Mouse (Mus musculus): ENCODE measurements around the gene Vamp1.

Vamp1 gene

DNA sequence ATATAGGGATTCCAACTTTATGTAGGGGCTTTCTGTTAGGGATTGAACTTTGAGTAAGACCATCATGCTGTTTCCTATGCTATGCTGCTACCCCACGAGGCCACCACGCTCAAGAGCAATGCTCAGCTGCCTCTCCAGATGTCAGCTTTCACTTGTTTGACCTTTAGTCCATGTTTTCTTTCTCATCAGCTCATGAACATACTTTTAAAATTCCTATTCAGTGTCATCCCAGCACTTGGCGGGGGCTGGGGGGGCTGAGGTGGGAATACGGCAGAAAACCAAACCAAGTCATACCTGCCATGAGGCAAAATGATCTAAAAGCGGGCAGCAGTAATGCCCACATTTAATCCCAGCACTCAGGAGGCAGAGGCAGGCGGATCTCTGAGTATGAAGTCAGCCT, 2.2 kb upstream of the Vamp1 start:
- DNase-seq = no peak

DNA sequence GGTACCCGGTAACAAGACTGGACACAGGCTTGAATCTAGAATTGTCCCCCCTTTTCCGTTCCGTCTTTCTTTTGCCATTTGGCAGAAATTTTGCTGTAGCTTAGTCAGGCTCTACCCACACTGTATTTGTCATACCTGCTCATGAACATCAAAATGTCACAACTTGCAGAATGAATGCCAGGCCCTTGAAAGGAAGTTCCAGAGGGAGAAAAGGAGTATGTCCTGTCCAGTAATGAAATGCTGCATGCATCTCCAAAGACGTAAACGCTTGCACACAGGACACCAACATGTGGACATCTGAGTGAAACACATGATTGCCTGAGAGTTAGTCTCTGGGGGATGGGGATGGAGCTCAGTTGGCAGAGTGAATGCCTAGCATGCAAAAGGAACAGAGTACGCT, 1.6 kb upstream of the Vamp1 start:
- no peak for DNase-seq

DNA sequence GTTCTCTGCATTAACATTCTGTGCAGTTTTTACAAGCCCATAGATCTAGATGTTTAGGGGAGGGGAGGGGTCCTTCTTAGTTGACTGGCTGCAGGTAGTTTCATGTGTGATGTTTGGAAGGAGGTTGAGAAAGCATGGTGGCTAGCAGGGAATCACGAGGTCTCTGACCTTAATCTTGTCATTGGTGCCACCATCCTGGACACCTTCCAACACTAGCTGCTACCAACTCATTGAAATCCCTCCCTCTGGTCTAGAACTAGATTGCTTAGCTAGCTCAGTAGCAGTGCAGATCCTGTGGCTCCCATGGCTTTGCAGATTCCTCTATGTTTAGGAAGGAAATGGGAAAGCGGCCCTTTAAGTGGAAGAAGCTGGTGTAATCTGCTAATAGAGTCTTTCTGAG, 1.5 kb downstream of the Vamp1 start:
- peak; percentile 48 to 51 for DNase-seq

DNA sequence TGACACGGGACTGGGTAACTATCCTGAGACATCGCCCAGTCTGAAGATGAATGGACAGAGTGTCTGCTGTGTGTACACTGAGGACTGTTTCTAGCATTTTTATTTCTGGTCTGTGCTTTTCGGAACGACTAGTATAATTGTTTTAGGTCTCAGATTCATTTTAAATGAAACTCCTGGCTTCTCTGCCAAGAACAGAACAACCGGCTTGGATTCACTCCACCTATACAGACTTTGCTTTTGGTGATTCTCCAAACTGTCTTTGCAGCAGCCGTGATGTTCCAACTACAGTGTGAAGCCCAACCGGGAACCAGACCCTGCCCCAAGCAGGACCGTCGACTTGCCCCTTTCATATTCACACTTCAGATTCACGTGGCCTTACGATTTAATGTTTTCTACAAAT, 2.5 kb downstream of the Vamp1 start:
- peak in 1 of 2 experiments; percentile 35 for DNase-seq

DNA sequence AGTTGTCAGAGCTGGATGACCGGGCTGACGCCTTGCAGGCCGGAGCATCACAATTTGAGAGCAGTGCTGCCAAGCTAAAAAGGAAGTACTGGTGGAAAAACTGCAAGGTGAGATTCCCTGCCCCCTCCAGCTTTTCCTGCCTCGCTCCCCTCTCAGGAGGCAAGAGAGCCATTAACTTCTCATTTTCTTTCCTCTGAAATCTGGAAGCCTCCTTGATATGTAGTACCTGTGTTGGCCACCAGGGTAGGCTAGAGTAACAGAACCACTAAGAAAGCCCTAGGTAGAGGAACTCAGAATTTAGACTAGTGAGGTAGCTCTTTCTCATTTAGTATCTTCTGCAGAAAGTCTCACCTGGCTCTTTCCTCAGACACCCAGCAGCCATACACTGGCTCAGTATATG, 3.6 kb downstream of the Vamp1 start:
- DNase-seq = peak; percentile 64 to 73

DNA sequence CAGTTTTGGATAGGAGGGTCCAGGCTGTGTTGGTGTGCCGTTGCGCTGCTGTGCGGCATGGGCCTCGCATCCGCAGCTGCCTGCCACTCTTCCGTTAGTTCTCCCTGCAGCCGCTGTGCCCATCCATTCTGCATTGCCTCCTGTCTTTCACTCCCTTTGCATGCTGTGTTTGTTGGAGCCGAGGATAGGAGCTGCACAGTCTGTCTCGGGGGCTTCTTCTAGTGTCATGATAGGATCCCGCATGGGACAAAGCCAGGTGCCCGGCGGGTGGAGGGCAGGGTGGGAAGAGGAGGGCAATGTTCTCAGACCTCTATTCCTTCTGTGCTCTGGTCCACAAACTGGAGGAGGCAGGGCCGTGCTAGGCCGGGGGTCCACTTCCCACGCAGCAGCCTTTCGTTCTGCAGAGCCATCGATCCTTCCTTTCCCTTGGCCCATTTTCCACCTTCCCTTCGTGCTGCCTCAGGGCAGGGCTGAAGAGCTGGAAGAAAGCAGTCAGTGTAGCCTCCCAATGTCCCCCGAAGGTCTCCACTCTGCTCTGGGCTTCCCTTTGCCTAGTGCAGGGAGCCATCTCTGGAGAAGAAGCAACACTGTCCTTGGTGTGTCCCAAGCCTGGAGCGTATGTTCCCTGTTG, 5.9 kb downstream of the Vamp1 start:
- DNase-seq = no peak

DNA sequence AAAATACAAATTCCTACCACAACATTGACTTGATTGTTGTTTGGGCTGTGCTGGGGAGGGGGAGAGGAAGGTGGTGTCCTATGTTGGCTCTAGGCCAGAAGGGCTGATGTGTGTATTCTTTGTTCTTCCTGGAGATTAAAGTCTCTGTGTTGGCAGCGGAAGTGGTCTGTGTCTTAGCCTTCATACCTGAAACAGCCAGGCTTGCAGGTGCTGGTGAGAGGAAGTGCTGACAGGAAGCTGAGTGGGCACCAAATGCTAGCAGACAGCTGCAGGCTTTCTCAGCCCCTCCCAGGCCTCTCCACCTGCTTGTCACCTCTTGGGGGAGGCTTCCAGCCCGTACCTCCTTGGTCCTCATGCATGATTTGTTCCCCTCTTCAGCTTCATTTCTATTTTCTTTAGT, 6.8 kb downstream of the Vamp1 start:
- no peak for DNase-seq

DNA sequence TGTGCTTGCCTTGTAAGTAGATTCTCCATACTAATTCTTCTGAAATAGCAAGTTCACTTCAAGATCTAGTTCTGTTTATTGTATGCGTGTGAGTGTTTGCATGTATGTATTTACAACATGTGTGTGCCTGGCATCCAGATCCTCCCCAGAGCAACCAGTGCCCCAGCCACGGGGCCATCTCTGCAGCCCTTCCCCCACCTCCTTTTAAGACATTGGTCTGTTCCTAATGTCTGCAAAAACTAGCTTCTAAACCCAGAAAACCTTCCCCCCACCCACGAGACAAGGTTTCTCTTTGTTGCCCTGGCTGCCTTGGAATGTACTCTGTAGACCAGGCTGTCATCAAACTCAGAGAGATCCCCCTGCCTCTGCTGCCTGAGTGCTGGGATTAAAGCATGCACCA, 7.2 kb downstream of the Vamp1 start:
- no peak for DNase-seq

DNA sequence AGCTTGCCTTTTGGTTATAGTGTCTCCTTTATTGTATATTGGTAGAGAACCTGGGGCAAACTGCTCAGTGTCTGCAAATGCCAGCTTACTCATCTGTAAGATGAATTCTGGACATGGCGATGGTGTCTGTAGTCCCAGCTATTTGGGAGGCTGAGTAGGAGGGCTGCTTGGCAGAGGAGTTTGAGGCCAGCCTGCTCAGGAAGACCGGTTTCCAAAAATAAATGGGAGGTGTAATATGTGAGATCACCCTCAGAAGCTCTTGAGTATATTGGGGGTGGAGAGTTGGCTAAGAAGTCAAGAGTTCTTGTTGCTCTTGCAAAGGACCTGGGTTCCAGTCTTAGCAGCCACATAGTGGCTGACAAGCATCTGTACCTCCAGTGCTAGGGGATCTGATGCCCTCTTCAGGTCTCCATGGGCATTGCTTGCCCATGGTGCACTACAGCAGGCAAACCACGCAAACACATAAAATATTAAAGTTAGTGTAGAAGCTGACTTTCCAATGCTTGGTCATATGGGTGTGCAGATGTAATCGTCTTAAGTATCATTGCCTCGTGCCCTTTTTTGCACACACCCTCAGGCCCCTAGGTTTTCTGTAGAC, 10.3 kb downstream of the Vamp1 start:
- peak; percentile 22 to 35 for DNase-seq

DNA sequence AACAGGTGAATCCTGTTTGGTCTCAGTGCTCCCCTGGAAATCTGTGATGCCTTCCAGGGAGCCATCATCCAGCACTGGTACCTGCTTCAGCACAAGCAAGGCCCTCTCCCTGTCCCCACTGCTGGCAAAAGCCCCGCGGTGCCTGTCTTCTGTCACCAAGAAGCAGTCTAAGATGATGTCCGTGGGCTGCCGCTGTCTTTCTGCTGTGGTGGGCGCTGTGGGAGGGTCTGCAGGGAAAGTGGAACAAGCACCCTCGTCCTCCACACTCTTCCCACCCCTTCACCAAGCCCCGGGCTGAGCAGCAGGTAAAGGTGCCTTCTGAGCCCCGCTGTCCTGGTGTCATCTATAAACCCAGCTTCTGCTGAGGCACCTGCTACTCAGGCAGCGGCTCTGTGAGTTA, 15.2 kb downstream of the Vamp1 start:
- no peak for DNase-seq

DNA sequence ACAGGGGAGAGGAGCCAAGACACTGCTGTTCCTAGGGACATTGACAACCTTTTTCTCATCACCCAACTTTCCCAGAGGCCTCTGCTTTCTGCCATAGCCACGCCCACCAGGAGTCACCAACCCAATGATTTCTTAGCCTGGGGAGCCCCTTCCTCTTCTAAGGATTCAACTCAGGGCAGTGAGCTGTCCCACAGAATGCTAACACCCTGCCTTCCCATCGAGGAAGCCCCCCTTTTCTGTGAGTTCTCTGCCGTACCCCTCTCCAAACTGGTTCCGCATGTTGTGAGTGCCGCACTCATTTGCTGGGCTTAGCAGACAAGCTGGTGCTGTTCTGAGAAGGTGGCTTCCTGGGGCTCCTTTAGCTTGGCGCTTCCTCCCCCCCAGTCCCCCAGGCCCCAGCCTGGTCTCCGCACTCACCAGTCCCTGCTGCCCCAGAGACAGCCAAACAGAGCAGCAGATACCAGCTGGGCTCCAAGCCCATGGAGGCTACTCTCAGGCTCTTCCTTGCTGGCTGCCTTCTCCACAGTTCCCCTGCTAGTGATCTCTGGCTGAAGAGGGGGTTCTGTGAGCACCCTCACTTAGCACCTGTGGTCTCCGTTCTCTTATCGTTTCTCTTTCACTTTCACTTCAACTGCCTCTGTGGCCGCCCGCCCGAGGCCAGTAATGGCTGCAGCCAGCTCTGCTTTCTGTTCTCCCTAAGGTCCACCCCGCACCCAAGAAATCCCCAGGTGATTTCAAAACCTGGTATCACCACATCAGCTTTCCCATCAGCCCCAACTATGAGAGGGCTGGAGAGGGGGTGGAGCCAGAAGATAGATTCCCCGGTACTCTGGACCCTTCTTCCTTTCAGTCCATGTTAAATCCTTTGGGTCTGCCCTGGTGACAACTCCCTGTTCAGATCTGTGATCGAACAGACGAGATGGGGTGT, 16.0 kb downstream of the Vamp1 start, which contains the start of gene Tapbpl:
Gene Tapbpl, minus strand, starts transcription at position 744 of the 928 bp plus-strand sequence.
- DNase-seq = peak; percentile 63 to 74

DNA sequence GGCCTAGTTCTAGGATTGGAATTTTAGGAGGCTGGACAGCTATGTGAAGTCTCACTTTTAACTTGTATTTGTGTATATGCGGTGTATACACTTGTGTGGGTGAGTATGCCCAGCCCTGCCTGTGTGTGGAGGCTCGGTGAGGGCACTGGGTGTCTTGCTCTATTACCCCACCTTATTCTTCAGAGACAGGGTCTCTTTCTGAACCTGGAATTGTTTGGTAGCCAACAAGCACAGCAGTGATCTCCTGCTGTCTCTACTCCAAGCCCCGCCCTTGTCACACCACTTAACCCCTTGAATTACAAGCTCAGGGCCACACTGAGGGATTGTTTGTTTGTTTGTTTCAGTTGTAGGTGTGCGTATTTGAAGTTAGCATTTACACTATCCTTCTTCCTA, 16.7 kb downstream of the Vamp1 start:
- DNase-seq = no peak

DNA sequence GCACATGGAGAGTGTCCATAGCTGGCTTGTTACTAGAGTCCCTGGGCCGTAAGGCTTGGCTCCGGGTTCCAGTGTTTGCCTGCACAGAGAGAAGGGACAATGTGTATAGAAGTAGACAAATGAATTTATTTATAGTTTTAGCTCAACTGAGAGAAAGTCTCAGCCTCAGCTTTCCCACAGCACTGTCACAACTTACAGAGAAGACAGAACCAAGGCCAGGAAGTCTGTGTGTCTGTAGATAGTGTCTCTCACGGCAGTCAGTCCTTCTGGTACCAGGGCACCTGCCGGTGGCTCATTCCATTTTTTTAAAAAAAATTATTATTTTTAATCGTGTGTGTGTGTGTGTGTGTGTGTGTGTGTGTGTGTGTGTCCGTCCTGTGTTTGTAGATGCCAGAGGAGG, 17.2 kb downstream of the Vamp1 start:
- no peak for DNase-seq

DNA sequence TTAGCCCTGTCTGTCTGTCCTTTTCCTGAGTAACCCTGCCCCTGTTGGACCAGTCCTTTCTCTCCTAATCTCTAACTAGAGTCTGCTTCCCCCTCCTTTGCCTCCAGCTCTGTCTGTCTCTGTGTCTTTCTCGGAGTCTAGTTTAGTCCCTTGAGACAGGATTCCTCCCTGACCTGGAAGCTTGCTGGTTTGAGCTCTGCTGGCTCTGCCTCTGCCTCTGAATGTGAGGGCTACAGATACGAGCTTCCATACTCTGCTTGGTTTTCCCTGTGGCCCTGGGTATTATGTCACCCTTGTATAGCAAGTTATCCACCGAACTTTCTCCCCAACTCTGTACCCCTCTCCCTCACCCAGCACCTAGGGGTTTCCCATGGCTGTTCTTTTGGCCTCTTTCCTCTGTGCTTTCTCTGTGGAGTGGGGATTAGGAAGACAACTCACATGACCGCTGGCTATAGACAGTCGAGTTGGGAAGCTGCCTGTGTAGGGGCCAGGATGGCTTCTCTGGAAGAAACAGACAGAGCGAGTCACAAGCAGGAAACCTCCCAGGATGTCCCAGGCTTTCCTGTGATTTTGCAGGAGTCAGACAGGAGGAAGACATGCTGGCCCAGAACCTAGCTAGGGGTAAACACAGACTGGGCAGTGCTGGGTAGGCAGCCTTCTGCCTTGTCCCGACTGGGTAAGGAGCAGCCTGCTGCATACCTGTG, 18.6 kb downstream of the Vamp1 start:
- no peak for DNase-seq

DNA sequence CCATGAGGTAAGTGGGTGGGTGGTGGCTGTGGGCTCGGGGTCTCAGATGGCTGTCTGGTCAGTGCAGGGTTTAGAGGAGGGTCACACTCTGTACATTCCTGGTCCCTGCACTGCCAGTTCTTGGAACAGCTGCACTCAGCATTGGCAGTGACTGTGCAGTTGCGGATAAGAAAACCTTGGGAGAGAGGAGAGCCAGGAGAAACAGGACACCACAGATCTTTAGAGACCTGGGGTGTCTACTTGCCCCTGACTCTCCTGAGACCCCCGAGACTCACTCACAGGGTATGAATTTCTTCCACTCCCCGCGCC, 19.1 kb downstream of the Vamp1 start:
- DNase-seq = no peak

DNA sequence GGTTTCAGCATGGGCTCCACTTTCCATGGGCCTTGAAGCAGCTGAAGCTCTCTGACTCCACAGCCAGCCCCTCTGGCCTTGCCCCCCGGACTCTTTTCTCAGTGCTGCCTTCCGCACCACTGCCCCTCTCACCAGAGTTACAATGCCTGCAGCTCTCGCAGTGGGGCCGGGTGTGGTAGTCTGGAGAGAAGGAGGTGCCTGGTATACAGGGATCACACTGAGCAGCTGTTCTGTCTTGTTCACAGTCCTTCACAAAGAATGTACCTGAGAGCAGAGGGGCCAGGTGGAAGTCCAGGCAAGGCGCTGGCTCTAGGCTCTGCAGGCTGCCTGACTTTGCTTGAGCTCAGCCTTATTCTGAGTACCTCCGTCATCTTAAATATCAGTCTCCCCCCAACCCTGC, 21.0 kb downstream of the Vamp1 start:
- no peak for DNase-seq

DNA sequence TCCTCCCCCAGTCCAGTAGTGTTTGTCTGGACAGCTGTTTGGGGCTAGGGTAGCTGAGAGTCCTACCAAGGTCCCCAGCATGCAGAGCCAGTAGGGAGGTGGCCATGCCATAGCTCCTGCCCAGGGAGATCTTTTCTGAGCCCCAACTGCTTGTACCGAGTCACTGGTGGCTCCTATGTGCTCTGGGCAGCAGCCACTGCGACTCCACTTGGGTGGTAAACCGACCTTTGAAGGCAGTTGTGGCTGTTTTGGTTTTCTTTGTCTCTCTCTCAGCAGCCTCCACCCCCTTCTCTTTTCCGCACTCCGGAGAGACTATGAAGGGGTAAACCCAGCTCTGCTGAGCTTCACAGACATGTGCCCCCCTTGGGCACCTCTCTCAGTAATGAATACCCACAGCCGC, 21.4 kb downstream of the Vamp1 start, which contains the start of gene Cd27:
Gene Cd27, minus strand, starts transcription at position 229 of the 400 bp plus-strand sequence.
- DNase-seq = no peak

DNA sequence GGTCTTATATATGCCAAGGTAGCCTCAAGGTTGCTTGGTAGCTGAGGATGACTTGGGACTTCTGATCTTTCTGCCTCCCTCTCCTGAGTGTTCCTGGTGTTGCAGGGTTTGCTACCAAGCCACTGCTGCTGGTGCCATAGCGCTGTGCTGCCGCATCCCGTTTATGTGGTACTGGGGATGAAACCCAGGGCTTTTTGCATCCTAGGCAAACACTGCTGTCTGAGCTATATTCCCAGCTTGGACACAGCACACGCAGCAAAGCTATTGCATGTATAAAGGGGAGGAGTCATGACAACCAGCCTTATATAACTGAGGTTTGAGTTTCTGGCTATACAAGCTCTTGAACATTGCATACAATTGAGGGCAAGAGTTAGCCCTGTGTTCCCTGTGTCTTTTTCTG, 22.1 kb downstream of the Vamp1 start:
- DNase-seq = no peak

DNA sequence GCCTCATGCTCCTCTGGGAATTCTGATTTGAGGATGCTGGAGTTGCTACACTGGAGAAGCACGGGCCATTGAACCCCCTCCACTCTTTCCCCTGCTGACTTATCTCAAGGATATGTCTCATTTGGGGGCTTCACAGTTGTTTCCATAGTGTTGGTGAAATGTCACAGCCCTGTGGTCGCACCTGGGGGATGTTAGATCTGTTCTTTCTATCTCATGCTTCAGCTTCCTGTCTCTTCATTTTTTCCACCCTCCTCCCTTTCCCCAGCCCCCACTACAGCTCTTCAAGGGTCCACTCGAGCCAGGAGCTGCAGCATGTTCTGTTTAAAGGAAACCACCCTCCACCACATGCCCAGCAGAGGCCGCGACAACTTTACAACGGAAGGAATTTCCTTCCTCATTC, 23.0 kb downstream of the Vamp1 start:
- no peak for DNase-seq

DNA sequence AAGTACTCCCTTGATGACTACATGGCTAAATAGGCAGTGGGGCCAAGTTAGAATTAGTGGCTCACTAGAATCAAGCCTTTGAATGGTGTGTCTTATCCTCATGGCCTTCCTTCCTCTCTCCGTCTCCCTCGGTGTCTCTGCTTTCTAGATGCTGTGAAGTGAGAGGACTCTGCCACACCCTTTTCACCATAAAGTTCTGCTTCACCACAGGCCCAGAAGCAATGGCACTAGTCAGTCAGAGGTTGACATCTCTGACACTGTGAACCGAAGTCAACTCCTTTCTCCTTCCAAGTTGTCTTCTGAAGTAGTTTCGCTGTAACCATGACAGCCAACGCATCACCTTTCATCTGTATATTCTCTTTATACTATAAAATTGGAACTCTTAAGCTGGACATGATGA, 24.2 kb downstream of the Vamp1 start:
- no peak for DNase-seq

DNA sequence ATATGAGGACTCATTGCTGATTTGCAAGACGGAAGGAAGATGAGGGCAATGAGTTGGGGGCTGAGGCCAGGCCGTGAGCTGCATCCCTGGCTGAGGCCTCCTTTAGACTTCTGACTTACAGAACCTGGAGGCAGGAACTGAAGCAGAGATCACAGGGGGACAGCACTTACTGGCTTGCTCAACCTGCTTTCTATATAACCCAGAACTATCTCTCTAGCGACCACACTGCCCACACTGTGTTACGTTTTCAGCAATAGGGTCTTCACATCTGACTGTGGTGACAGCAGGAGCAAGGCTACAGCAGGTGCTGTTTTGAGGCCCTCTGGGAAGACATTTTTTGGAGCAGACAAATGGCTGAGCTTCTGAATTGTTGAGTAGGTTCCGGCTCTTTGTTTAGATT, 25.3 kb downstream of the Vamp1 start:
- no peak for DNase-seq

DNA sequence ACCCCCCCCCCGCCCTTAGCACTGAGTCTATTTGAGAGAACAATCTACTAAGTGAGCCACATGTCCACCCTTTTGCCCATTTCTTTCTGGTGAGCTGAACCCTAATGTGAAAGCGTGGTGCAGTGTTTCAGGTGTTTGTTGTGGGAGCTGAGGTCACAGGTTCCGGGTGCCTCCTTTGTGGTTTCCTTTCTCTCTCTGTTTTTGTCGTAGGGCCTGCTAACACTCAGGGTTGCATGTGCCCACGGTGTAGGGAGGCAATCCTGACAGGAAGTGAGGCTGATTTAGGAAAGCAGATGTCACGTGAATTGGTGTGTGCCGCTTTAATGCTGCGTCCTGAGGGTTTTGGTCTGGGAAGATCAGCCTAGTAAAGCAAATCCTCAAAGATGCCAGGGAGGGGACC, 26.2 kb downstream of the Vamp1 start:
- DNase-seq = no peak

DNA sequence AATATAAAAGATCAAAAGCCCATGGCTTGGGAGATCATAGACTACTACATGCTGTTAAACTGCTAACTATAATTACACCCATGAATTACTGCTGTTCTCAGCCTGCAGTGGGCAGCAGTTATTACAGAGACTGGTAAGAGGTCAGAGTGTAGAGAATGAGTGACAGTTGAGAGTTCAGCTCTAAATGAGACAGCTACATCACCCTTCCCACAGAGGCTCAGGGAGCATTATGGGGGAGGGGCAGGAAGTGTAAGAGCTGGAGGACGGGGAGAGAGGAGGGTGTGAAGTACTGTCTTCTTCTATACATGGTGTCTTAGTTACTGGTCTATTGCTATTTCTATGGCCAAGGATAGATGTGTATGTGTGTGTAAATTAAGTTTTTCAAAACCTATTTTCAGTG, 29.2 kb downstream of the Vamp1 start:
- DNase-seq = no peak

DNA sequence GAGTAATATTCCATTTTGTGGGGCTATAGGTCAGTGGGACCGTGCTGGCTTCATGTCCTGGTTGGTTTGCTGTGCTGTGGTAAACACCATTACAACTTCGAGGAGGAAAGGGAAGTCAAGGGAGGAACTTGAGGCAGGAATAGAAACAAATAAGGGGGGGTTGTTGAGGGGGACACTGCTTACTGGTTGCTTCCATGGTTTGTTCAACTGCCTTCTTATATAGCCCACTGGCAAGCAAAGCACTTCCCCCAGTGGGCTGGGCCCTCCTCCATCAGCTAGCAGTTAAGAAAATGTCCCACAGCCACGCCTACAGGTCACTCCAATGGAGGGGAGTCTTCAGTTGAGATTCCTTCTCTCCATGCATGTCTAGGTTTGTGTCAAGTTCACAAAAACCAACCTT, 36.9 kb downstream of the Vamp1 start:
- DNase-seq = no peak
